Mouse (Mus musculus) forebrain, embryonic 14.5 days (tissue): ENCODE results near the gene Foxr1. TPM values are rescaled to one million over a fixed set of nuclear protein-coding genes. Genes with fewer than 3 reads are reported as not detected.
"Not testable (repeated sequence)": the region's sequence is repeated elsewhere in the genome, so short reads cannot be mapped to it uniquely, and the experiment has no call there.

Source experiments
- ATAC-seq: fragments of 200-750 bp; cut with Nextera tagmentation; 2 replicates; pipeline ENCODE4 v1.8.0; 2017; ENCODE audit warnings: mild to moderate bottlenecking, moderate library complexity
- DNase-seq: peaks from one replicate; pipeline ENCODE4 v3.0.0-alpha.2; 2015; ENCODE audit warnings: low spot score
- H3K27ac ChIP-seq: fragments of 300-500 bp; sonication (generic); 2 replicates; pipeline ENCODE4 v1.5.1; 2014; ENCODE audit warnings: low read depth, mild to moderate bottlenecking, control low read depth, low read length, moderate library complexity
- H3K27me3 ChIP-seq: fragments of 300-500 bp; sonication (generic); replicated peaks from 2 replicates; pipeline ENCODE4 v1.6.1; 2014; ENCODE audit warnings: low read length, control low read depth, mixed read lengths; ENCODE audit not compliant: control insufficient read depth, insufficient read depth
- H3K36me3 ChIP-seq: fragments of 300-500 bp; sonication (generic); 2 replicates; pipeline ENCODE4 v1.6.1; 2014; ENCODE audit warnings: low read length, control low read depth; ENCODE audit not compliant: control insufficient read depth, insufficient read depth
- H3K4me1 ChIP-seq: fragments of 300-500 bp; sonication (generic); 2 replicates; pipeline ENCODE4 v1.6.1; 2014; ENCODE audit warnings: antibody characterized with exemption, low read length, control low read depth; ENCODE audit not compliant: control insufficient read depth, insufficient read depth
- H3K4me2 ChIP-seq: fragments of 300-500 bp; sonication (generic); 2 replicates; pipeline ENCODE4 v1.6.1; 2014; ENCODE audit warnings: mild to moderate bottlenecking, control low read depth, low read length
- H3K4me3 ChIP-seq: fragments of 300-500 bp; sonication (generic); 2 replicates; pipeline ENCODE4 v1.5.1; 2014; ENCODE audit warnings: low read depth, low read length, control low read depth
- H3K9ac ChIP-seq: fragments of 300-500 bp; sonication (generic); 2 replicates; pipeline ENCODE4 v1.6.1; 2014; ENCODE audit warnings: mild to moderate bottlenecking, low read length, control low read depth, moderate library complexity
- H3K9me3 ChIP-seq: fragments of 300-500 bp; sonication (generic); replicated peaks from 2 replicates; pipeline ENCODE4 v1.6.1; 2016; ENCODE audit warnings: low read length, control low read depth, mixed read lengths; ENCODE audit not compliant: control insufficient read depth
- WGBS: fragments of 180-500 bp; shearing (Covaris S2); extraction: QIAGEN DNeasy Blood & Tissue Kit; methylation state at CpG from one replicate; pipeline ENCODE4 v1.1.7; 2014; 5-methylcytosine and 5-hydroxymethylcytosine counted together
- polyA plus RNA-seq: library from polyadenylated mRNA; unstranded; fragments of >200 nt; fragmentation: Nextera tagmentation; extraction: Ambion mirVana; gene quantifications from 2 replicates; pipeline ENCODE4 v1.2.1, GENCODE M21; 2014

The Foxr1 gene
- polyA plus RNA-seq, 1 experiment from 2014 or later: not detected

GRCm38 (mm10) chr9:44423576-44423975, 17.4 kb downstream of the Foxr1 start:
- DNase-seq (no peak), ATAC-seq (no peak)
- Histone ChIP-seq H3K9ac (no peak overlapping the region), H3K9me3 (no peaks in the 10 kb centered on the region; the same call in 1 of the 2 replicates), H3K4me3 (no peak overlapping the region), H3K27ac (no peak overlapping the region), H3K27me3 (no peaks in the 10 kb centered on the region), H3K4me2 (no peak overlapping the region), H3K4me1 (no peaks in the 10 kb centered on the region), H3K36me3 (no peaks in the 10 kb centered on the region)
- 91% methylated on average over 4 of the region's 4 CpGs for WGBS

- 77% methylated on average over 5 of the region's 5 CpGs for WGBS
- Histone ChIP-seq H3K27ac (no peak overlapping the region), H3K9me3 (no peaks in the 10 kb centered on the region; the same call in 1 of the 2 replicates), H3K27me3 (no peaks in the 10 kb centered on the region), H3K9ac (no peak overlapping the region), H3K36me3 (no peaks in the 10 kb centered on the region), H3K4me1 (peaks cover 6% of the 10 kb centered on the region), H3K4me2 (no peak overlapping the region), H3K4me3 (no peak overlapping the region)
- no peak for ATAC-seq
- no peak for DNase-seq
These were observed 20.5 kb downstream of the Foxr1 start for GRCm38 (mm10) chr9:44420280-44420898.

GRCm38 (mm10) chr9:44419730-44420129, 21.2 kb downstream of the Foxr1 start:
- H3K9me3 ChIP-seq, ATAC-seq, H3K9ac ChIP-seq, H3K27ac ChIP-seq, DNase-seq, H3K36me3 ChIP-seq, H3K27me3 ChIP-seq, H3K4me2 ChIP-seq, H3K4me1 ChIP-seq, H3K4me3 ChIP-seq: not testable (repeated sequence)
- 94% methylated on average over 9 of the region's 9 CpGs for WGBS

- peak within 1 kb of the TSS; percentile 74 for H3K27ac ChIP-seq
- H3K36me3 ChIP-seq: peaks cover 12% of the 10 kb centered on the region; the same call in 1 of the 2 replicates
- ATAC-seq: no peak
- H3K4me3 ChIP-seq: peak within 1 kb of the TSS; percentile 72
- no peaks in the 10 kb centered on the region for H3K27me3 ChIP-seq
- 82% methylated on average over 14 of the region's 14 CpGs for WGBS
- H3K9ac ChIP-seq: peak within 1 kb of the TSS; percentile 84
- peaks cover 6% of the 10 kb centered on the region for H3K4me1 ChIP-seq
- H3K4me2 ChIP-seq: peak within 1 kb of the TSS; percentile 94
- H3K9me3 ChIP-seq: no peaks in the 10 kb centered on the region; the same call in 1 of the 2 replicates
- DNase-seq: no peak
These were observed 22.2 kb downstream of the Foxr1 start, which contains the start of gene Ccdc84 for GRCm38 (mm10) chr9:44418519-44419385. Ccdc84 (minus strand) TSS chr9:44418569.

- Histone ChIP-seq H3K4me2 (peak overlapping the region; percentile 94), H3K9me3 (no peaks in the 10 kb centered on the region; the same call in 1 of the 2 replicates), H3K36me3 (peaks cover 18% of the 10 kb centered on the region), H3K4me1 (peaks cover 6% of the 10 kb centered on the region), H3K9ac (peak overlapping the region; percentile 84), H3K27ac (peak overlapping the region; percentile 74), H3K4me3 (peak overlapping the region; percentile 72), H3K27me3 (no peaks in the 10 kb centered on the region)
- ATAC-seq (peak; percentile 91), DNase-seq (peak; percentile 93)
- WGBS: under 1% methylated on average over 38 of the region's 38 CpGs
These were observed 23.0 kb downstream of the Foxr1 start for GRCm38 (mm10) chr9:44417892-44418363.

GRCm38 (mm10) chr9:44417156-44417891, 23.6 kb downstream of the Foxr1 start:
- H3K4me1 ChIP-seq: peaks cover 6% of the 10 kb centered on the region
- H3K9ac ChIP-seq: peak overlapping the region; percentile 84
- no peaks in the 10 kb centered on the region for H3K27me3 ChIP-seq
- ATAC-seq (no peak), DNase-seq (no peak)
- peaks cover 24% of the 10 kb centered on the region for H3K36me3 ChIP-seq
- 9% methylated on average over 26 of the region's 26 CpGs for WGBS
- peak overlapping the region; percentile 72 for H3K4me3 ChIP-seq
- H3K9me3 ChIP-seq: no peaks in the 10 kb centered on the region; the same call in 1 of the 2 replicates
- peak overlapping the region; percentile 94 for H3K4me2 ChIP-seq
- no peak overlapping the region for H3K27ac ChIP-seq

- H3K27me3 ChIP-seq: no peaks in the 10 kb centered on the region
- peaks cover 13% of the 10 kb centered on the region for H3K4me1 ChIP-seq
- H3K27ac ChIP-seq: no peak overlapping the region
- H3K9ac ChIP-seq: no peak overlapping the region
- DNase-seq (no peak), ATAC-seq (no peak)
- H3K4me3 ChIP-seq: no peak overlapping the region
- peaks cover 59% of the 10 kb centered on the region for H3K36me3 ChIP-seq
- H3K4me2 ChIP-seq: no peak overlapping the region
- H3K9me3 ChIP-seq: no peaks in the 10 kb centered on the region
- WGBS: 93% methylated on average over 2 of the region's 2 CpGs
These were observed 28.2 kb downstream of the Foxr1 start for GRCm38 (mm10) chr9:44412781-44413180.

- Histone ChIP-seq H3K4me3 (no peak overlapping the region), H3K9ac (no peak overlapping the region), H3K4me2 (no peak overlapping the region), H3K9me3 (no peaks in the 10 kb centered on the region), H3K36me3 (peaks cover 59% of the 10 kb centered on the region), H3K27me3 (no peaks in the 10 kb centered on the region), H3K27ac (no peak overlapping the region), H3K4me1 (peaks cover 11% of the 10 kb centered on the region)
- no peak for DNase-seq
- 88% methylated on average over 4 of the region's 4 CpGs for WGBS
- no peak for ATAC-seq
These were observed 28.6 kb downstream of the Foxr1 start for GRCm38 (mm10) chr9:44412306-44412705.
